Mouse (Mus musculus) brain, embryonic 14.5 days (tissue): ENCODE measurements around the gene Creld1.

Source experiments
- CTCF ChIP-seq: fragments of 200-500 bp; IDR thresholded peaks from 2 replicates; pipeline ENCODE4 v1.5.1; 2012; ENCODE audit warnings: inconsistent platforms, mild to moderate bottlenecking, moderate library complexity, borderline replicate concordance; ENCODE audit not compliant: insufficient read depth, insufficient read length; ENCODE audit errors: extremely low read depth
- POLR2A ChIP-seq: fragments of 200-500 bp; IDR thresholded peaks from 2 replicates; pipeline ENCODE4 v1.6.1; 2012; ENCODE audit warnings: mild to moderate bottlenecking, inconsistent platforms, borderline replicate concordance; ENCODE audit not compliant: poor library complexity, insufficient read depth, insufficient read length, severe bottlenecking; ENCODE audit errors: extremely low read depth

- TF ChIP-seq CTCF (peak; percentile 79), POLR2A (0 out of 2 replicates have a peak, but pooled peaks have one; percentile 10)
These were observed 11.2 kb downstream of the Creld1 start for GRCm38 (mm10) chr6:113494258-113494788.
